ENCODE assay signal across 10 mouse cellular contexts in the genomic region with DNA sequence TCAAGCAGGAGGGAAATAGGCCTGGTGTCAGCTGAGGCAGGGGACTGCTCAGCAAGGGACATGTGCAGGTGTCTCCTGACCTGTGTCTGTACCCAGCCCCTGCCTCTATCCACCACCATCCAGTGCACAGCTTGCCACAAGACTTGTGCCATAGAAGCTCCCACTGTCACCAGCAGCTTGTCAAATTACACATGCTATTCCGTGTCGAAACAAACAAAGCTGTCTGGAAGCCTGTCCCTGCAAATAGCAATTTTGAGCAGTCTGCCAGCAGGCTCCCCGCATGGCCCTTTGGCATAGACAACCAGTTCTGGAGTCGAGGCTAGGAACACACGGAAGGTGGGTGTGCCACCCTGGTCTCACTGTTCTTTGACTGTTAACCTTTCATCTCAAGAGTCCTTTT.
DNase-seq lines count a peak whose midpoint lies in the region; ATAC-seq lines count a peak whose summit lies in the region.
"Had no signal": no experiment of that assay in that cellular context is flagged by ENCODE, and none has a peak within 500 bp of the region (broad histone marks: within the 10 kb centered on the region; RNA-seq: fewer than 3 reads in every experiment).

No protein-coding gene starts in this region.

- DNase-seq in frontal cortex, adult 2 months (ENCODE audit: extremely low spot score in 1 of 2, low spot score in 1 of 2): peak; percentile 13 to 59
- DNase-seq in right cerebral cortex, adult 2 months (ENCODE audit: low spot score in 2 of 2): peak; percentile 13 to 22
- DNase-seq in right cerebral cortex, postnatal 14 days: no peak
- peak; percentile 78 to 81 for DNase-seq in layer of hippocampus, adult 8-10 months (ENCODE audit: low spot score in 2 of 2)
- no peak for DNase-seq in kidney, postnatal 36 days
- no peak for DNase-seq in spleen, postnatal 14 days (ENCODE audit: low spot score in 2 of 2)
- no peak for DNase-seq in liver
- DNase-seq: B cell, adult 2 months; gastrocnemius, adult 2 months had no signal

- no peak for ATAC-seq in frontal cortex, adult (ENCODE audit: low TSS enrichment)

Comparison
In these comparisons a context has a peak if more than half of its experiments do, and no peak if none do; other contexts are left out.
1. DNase-seq: peak in frontal cortex, adult 2 months (2 of 2), right cerebral cortex, adult 2 months (2 of 2) and layer of hippocampus, adult 8-10 months (2 of 2); none in right cerebral cortex, postnatal 14 days (single experiment), kidney, postnatal 36 days (0 of 2), spleen, postnatal 14 days (0 of 2) and liver (single experiment).